Mouse (Mus musculus): ENCODE measurements at regions not wholly inside any gene's neighbourhood (a gene's known extent, or its start where the extent isn't known, plus 50 kb on each side); places are given as distances from the start of the nearest gene placed in this dataset.
"Not testable (repeated sequence)": the region's sequence is repeated elsewhere in the genome, so short reads cannot be mapped to it uniquely, and the experiment has no call there.

DNA sequence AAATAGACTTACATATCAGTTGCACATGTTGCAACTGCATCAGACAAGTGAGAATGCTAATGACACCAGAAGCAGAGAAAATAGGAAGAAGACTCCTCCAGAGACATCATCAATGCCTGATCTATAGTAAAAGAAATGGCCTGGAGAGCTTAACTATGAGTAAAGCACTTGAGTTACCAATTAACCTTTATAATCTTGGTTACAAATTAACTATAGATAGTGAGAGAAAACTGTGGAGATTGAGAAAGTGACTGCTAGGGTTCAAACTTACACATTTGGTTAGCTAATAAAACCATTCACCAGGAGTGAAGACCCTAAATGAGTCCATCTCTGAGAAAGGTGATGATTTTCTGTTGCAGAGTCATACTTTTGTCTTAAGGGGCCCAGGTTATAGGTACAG, 307.4 kb downstream of the Phex start:
- DNase-seq (ENCODE audit: low spot score): no peak
- no peaks in the 10 kb centered on the region for H3K9me3 ChIP-seq (replicated peaks; ENCODE audit: control insufficient read depth, low read length)

DNA sequence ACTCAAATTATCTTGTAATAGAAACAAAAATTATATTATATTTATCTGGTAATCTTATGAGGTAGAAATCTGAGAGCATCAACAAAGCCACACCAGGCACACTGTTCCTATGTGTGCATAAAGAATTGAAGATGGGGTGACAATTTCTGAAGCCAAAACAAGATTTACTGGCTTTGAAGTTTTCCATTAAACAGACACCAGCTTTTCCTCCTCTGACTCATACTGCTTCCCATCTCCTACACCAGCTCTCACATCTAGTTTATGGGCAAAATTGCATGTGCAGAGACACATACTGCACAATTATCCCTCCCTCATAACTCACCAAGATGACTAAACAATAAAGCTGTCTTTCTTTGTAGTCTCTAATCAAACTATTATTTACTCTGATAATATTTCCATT, 335.1 kb downstream of the Phex start:
- ATAC-seq (replicated peaks; ENCODE audit: insufficient number of reproducible peaks, low FRiP score, low TSS enrichment, low read depth): no peak
- Histone ChIP-seq H3K27me3 (ENCODE audit: control insufficient read depth, insufficient read depth, low read length) (no peaks in the 10 kb centered on the region), H3K4me3 (ENCODE audit: low read depth, low read length) (no peak overlapping the region), H3K9me3 (replicated peaks; ENCODE audit: control insufficient read depth, low read length) (no peaks in the 10 kb centered on the region), H3K4me2 (ENCODE audit: low read depth, low read length) (no peak overlapping the region), H3K9ac (replicated peaks; ENCODE audit: low read length) (no peak overlapping the region), H3K27ac (replicated peaks; ENCODE audit: low read depth, low read length) (no peak overlapping the region), H3K4me1 (ENCODE audit: control insufficient read depth, insufficient read depth, low read length) (no peaks in the 10 kb centered on the region), H3K36me3 (replicated peaks; ENCODE audit: control insufficient read depth, insufficient read depth, low read depth, low read length) (no peaks in the 10 kb centered on the region)
- no peak for DNase-seq (ENCODE audit: low spot score)

More for the DNA sequence above, 307.4 kb downstream of the Phex start:
- Histone ChIP-seq H3K4me1 (ENCODE audit: control insufficient read depth, insufficient read depth, low read length) (no peaks in the 10 kb centered on the region), H3K27me3 (ENCODE audit: control insufficient read depth, insufficient read depth, low read length) (no peaks in the 10 kb centered on the region), H3K27ac (replicated peaks; ENCODE audit: low read depth, low read length) (no peak overlapping the region), H3K36me3 (replicated peaks; ENCODE audit: control insufficient read depth, insufficient read depth, low read depth, low read length) (no peaks in the 10 kb centered on the region), H3K9ac (replicated peaks; ENCODE audit: low read length) (no peak overlapping the region), H3K4me2 (ENCODE audit: low read depth, low read length) (no peak overlapping the region), H3K4me3 (ENCODE audit: low read depth, low read length) (no peak overlapping the region)
- ATAC-seq (replicated peaks; ENCODE audit: insufficient number of reproducible peaks, low FRiP score, low TSS enrichment, low read depth): no peak

DNA sequence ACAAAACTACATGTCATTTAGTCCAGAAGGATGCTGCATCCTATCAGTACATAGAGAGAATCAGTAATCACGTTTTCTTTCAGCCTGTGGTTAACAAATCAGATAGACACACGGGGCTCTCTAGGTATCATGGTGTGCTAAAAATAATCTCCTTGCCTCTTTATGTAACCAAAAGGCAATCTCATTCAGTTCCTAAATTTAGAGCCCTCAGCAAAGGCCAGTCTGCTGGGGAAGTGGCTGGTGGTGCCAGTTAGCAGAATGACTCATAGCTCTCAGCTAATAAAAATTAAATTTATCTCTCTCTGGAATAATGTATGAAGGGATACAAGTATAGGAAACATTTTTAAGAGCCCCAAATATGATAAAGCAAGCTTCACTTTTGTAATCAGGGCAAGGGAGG, 335.5 kb downstream of the Phex start:
- Histone ChIP-seq H3K4me2 (ENCODE audit: low read depth, low read length) (no peak overlapping the region), H3K27ac (replicated peaks; ENCODE audit: low read depth, low read length) (no peak overlapping the region), H3K27me3 (ENCODE audit: control insufficient read depth, insufficient read depth, low read length) (no peaks in the 10 kb centered on the region), H3K4me3 (ENCODE audit: low read depth, low read length) (no peak overlapping the region), H3K9ac (replicated peaks; ENCODE audit: low read length) (no peak overlapping the region), H3K4me1 (ENCODE audit: control insufficient read depth, insufficient read depth, low read length) (no peaks in the 10 kb centered on the region), H3K36me3 (replicated peaks; ENCODE audit: control insufficient read depth, insufficient read depth, low read depth, low read length) (no peaks in the 10 kb centered on the region), H3K9me3 (replicated peaks; ENCODE audit: control insufficient read depth, low read length) (no peaks in the 10 kb centered on the region)
- no peak for DNase-seq (ENCODE audit: low spot score)
- 72% methylated on average over 2 of the region's 2 CpGs for WGBS
- no peak for ATAC-seq (replicated peaks; ENCODE audit: insufficient number of reproducible peaks, low FRiP score, low TSS enrichment, low read depth)

GRCm38 (mm10) chrX:157078061-157078460, 337.1 kb downstream of the Phex start:
- H3K9ac ChIP-seq (replicated peaks; ENCODE audit: low read length); H3K9me3 ChIP-seq (replicated peaks; ENCODE audit: control insufficient read depth, low read length); H3K36me3 ChIP-seq (replicated peaks; ENCODE audit: control insufficient read depth, insufficient read depth, low read depth, low read length); H3K4me2 ChIP-seq (ENCODE audit: low read depth, low read length); H3K4me3 ChIP-seq (ENCODE audit: low read depth, low read length); H3K4me1 ChIP-seq (ENCODE audit: control insufficient read depth, insufficient read depth, low read length); H3K27me3 ChIP-seq (ENCODE audit: control insufficient read depth, insufficient read depth, low read length); H3K27ac ChIP-seq (replicated peaks; ENCODE audit: low read depth, low read length); ATAC-seq (replicated peaks; ENCODE audit: insufficient number of reproducible peaks, low FRiP score, low TSS enrichment, low read depth); DNase-seq (ENCODE audit: low spot score): not testable (repeated sequence)
- 89% methylated on average over 3 of the region's 5 CpGs for WGBS

- Histone ChIP-seq H3K9me3 (replicated peaks; ENCODE audit: control insufficient read depth, low read length) (no peaks in the 10 kb centered on the region), H3K27me3 (ENCODE audit: control insufficient read depth, insufficient read depth, low read length) (no peaks in the 10 kb centered on the region), H3K4me2 (ENCODE audit: low read depth, low read length) (no peak overlapping the region), H3K36me3 (replicated peaks; ENCODE audit: control insufficient read depth, insufficient read depth, low read depth, low read length) (no peaks in the 10 kb centered on the region), H3K27ac (replicated peaks; ENCODE audit: low read depth, low read length) (no peak overlapping the region), H3K4me3 (ENCODE audit: low read depth, low read length) (no peak overlapping the region), H3K4me1 (ENCODE audit: control insufficient read depth, insufficient read depth, low read length) (no peaks in the 10 kb centered on the region), H3K9ac (replicated peaks; ENCODE audit: low read length) (no peak overlapping the region)
- ATAC-seq (replicated peaks; ENCODE audit: insufficient number of reproducible peaks, low FRiP score, low TSS enrichment, low read depth) (no peak), DNase-seq (ENCODE audit: low spot score) (no peak)
Measured at GRCm38 (mm10) chrX:157076193-157076592, 338.9 kb downstream of the Phex start.

- Histone ChIP-seq H3K4me1 (ENCODE audit: control insufficient read depth, insufficient read depth, low read length) (no peaks in the 10 kb centered on the region), H3K9me3 (replicated peaks; ENCODE audit: control insufficient read depth, low read length) (no peaks in the 10 kb centered on the region), H3K4me2 (ENCODE audit: low read depth, low read length) (no peak overlapping the region), H3K36me3 (replicated peaks; ENCODE audit: control insufficient read depth, insufficient read depth, low read depth, low read length) (no peaks in the 10 kb centered on the region), H3K27me3 (ENCODE audit: control insufficient read depth, insufficient read depth, low read length) (no peaks in the 10 kb centered on the region), H3K27ac (replicated peaks; ENCODE audit: low read depth, low read length) (no peak overlapping the region), H3K9ac (replicated peaks; ENCODE audit: low read length) (no peak overlapping the region), H3K4me3 (ENCODE audit: low read depth, low read length) (no peak overlapping the region)
- peak; percentile 9 for DNase-seq (ENCODE audit: low spot score)
- WGBS: 30% methylated on average over 2 of the region's 2 CpGs
- no peak for ATAC-seq (replicated peaks; ENCODE audit: insufficient number of reproducible peaks, low FRiP score, low TSS enrichment, low read depth)
Measured at GRCm38 (mm10) chrX:157051629-157052315, 363.3 kb downstream of the Phex start.

- no peak for ATAC-seq (replicated peaks; ENCODE audit: insufficient number of reproducible peaks, low FRiP score, low TSS enrichment, low read depth)
- Histone ChIP-seq H3K9ac (replicated peaks; ENCODE audit: low read length) (no peak overlapping the region), H3K27ac (replicated peaks; ENCODE audit: low read depth, low read length) (no peak overlapping the region), H3K27me3 (ENCODE audit: control insufficient read depth, insufficient read depth, low read length) (no peaks in the 10 kb centered on the region), H3K36me3 (replicated peaks; ENCODE audit: control insufficient read depth, insufficient read depth, low read depth, low read length) (no peaks in the 10 kb centered on the region), H3K4me1 (ENCODE audit: control insufficient read depth, insufficient read depth, low read length) (no peaks in the 10 kb centered on the region), H3K4me2 (ENCODE audit: low read depth, low read length) (no peak overlapping the region), H3K9me3 (replicated peaks; ENCODE audit: control insufficient read depth, low read length) (no peaks in the 10 kb centered on the region), H3K4me3 (ENCODE audit: low read depth, low read length) (no peak overlapping the region)
- DNase-seq (ENCODE audit: low spot score): no peak
Measured at GRCm38 (mm10) chrX:157028913-157029312, 386.2 kb downstream of the Phex start.

DNA sequence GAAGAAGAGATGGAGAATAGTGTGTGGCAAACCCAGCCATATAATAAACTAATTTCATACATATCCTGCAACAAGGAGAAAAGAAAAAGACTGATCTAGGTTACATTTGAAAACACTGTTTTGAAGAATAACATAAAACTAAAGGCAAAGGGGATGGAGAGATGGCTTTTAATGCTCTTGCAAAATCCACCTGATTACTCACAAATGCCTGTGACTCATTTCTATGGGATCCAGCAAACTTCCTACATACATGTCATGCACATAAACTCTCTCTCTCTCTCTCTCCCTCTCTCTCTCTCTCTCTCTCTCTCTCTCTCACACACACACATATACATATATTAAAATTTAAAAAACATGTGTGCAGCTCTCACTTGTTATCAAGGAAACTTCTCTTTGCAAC, 390.8 kb downstream of the Phex start:
- Histone ChIP-seq H3K27ac (replicated peaks; ENCODE audit: low read depth, low read length) (no peak overlapping the region), H3K4me3 (ENCODE audit: low read depth, low read length) (no peak overlapping the region), H3K27me3 (ENCODE audit: control insufficient read depth, insufficient read depth, low read length) (no peaks in the 10 kb centered on the region), H3K36me3 (replicated peaks; ENCODE audit: control insufficient read depth, insufficient read depth, low read depth, low read length) (no peaks in the 10 kb centered on the region), H3K4me2 (ENCODE audit: low read depth, low read length) (no peak overlapping the region), H3K4me1 (ENCODE audit: control insufficient read depth, insufficient read depth, low read length) (no peaks in the 10 kb centered on the region), H3K9ac (replicated peaks; ENCODE audit: low read length) (no peak overlapping the region), H3K9me3 (replicated peaks; ENCODE audit: control insufficient read depth, low read length) (no peaks in the 10 kb centered on the region)
- DNase-seq (ENCODE audit: low spot score): no peak
- no peak for ATAC-seq (replicated peaks; ENCODE audit: insufficient number of reproducible peaks, low FRiP score, low TSS enrichment, low read depth)

All from embryonic facial prominence, embryonic 11.5 days (tissue).